Mouse (Mus musculus): Measurements from ENCODE around the gene Eef1akmt3.

- TF ChIP-seq CTCF (IDR thresholded peaks at IDR 0.05; ENCODE audit: low read depth), result no peak
- TF ChIP-seq EP300 (optimal IDR thresholded peaks at IDR 0.05), result no peak
Observed at GRCm38 (mm10) chr10:127076082-127076481, 34.8 kb upstream of the Eef1akmt3 start.

Measured in stomach, postnatal 0 days (tissue).